Mouse (Mus musculus) lung, postnatal 0 days (tissue): ENCODE data around the gene Ccni.

ENCODE experiments used
- CTCF ChIP-seq: IDR thresholded peaks from 2 replicates; pipeline ENCODE4 v1.5.1; 2016; ENCODE audit warnings: antibody characterized with exemption, mild to moderate bottlenecking
- EP300 ChIP-seq: IDR thresholded peaks from 2 replicates; pipeline ENCODE4 v1.6.1; 2016; ENCODE audit warnings: antibody characterized with exemption, mild to moderate bottlenecking, control low read depth

DNA sequence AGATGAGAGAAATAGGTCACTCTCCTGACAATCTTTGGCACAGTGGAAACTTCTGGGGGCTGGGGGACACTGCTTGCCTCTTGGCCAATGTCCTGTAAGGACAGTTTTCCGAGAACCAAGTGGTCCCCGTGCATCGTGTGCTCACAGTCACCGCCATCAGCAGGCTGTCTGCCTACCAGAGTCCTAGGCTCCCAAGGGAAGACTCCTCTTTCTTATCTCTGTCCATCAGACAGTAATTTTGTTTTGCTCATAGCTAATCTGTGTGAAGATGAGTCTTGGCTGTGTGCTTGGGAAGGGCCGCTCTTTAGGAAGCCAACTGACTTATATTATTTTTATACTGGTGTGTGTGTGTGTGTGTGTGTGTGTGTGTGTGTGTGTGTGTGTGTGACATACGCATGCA is 60.8 kb downstream of the Ccni start:
- TF ChIP-seq CTCF (no peak), EP300 (no peak)
